Mouse (Mus musculus): ENCODE measurements around the gene Ncapg2.

- no peak for TF ChIP-seq CTCF (IDR thresholded peaks at IDR 0.05)
- TF ChIP-seq EP300 (IDR thresholded peaks at IDR 0.05; ENCODE audit: insufficient read depth, low read depth, low read length) = no peak
- no peak for TF ChIP-seq POLR2A (IDR thresholded peaks at IDR 0.05; ENCODE audit: insufficient read depth, low read depth, low read length)
Observed at GRCm38 (mm10) chr12:116368857-116369256, 36.3 kb upstream of the Ncapg2 start.
